Mouse (Mus musculus) cerebellum, adult 2 months (tissue): ENCODE results near the gene Triobp.

Experiments used
- CTCF ChIP-seq: fragments of 200-500 bp; IDR thresholded peaks from 2 replicates; pipeline ENCODE4 v1.5.1; 2011; ENCODE audit warnings: low read depth, mild to moderate bottlenecking, control low read depth, low read length, moderate library complexity, borderline replicate concordance; ENCODE audit not compliant: insufficient read depth
- POLR2A ChIP-seq: fragments of 200-500 bp; IDR thresholded peaks from 2 replicates; pipeline ENCODE4 v1.6.1; 2011; ENCODE audit warnings: low read length, control low read depth, borderline replicate concordance; ENCODE audit not compliant: insufficient read depth

GRCm38 (mm10) chr15:78923585-78923984, 23.9 kb upstream of the Triobp start:
- TF ChIP-seq CTCF (no peak), POLR2A (no peak)
